Mouse (Mus musculus) cerebellum, adult 9-10 months (tissue): ENCODE data around the gene 1700018F24Rik.

Experiments used
- DNase-seq: peaks from one replicate; pipeline ENCODE4 v3.0.0; 2022

Gene 1700018F24Rik

DNA sequence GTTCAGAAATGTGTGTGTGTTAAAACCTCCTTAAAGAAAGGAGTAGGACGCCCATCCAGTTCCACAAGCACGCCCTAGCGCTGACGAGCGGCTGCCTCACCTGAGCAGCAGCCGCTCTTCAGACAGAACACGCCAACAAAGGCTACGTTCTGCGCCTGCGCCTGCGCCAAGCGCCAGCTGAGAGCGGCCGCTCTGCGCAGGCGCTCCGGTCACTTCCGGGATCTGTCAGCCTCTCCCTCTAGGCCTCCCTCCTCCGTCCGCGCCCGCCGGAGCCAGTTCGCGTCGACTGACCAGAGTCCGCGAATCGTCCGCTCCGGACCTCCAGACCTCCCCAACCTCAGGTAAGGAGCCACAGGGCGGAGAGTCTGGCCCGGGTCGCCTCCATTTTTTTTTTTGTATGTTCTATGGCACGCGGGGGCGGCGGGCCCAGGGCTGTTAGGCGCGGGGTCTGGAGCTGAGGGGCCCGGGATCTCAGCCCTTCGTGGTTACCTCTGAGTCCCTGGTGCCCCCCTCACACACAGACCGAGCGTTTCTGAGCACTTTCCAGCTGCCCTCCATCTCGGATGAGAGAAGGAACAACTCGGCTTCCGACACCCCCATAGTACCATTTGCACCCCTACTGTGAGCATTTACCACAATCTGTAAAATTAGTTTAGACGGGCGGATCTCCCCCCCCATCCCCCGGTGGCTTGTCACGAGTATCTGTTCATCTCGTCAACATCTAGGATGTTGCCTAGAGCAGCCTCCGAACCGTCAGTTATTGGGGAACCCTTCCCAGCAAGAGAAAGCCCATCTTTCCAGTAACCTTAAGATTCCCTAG lies 41.1 kb downstream of the 1700018F24Rik start, which contains the start of the genes Arpc1a and Kpna7:
TSS of gene Arpc1a (plus strand) at position 199 of the 820 bp plus-strand sequence.
TSS of gene Kpna7 (minus strand) at position 399 of the 820 bp plus-strand sequence.
- DNase-seq = peak; percentile 92

DNA sequence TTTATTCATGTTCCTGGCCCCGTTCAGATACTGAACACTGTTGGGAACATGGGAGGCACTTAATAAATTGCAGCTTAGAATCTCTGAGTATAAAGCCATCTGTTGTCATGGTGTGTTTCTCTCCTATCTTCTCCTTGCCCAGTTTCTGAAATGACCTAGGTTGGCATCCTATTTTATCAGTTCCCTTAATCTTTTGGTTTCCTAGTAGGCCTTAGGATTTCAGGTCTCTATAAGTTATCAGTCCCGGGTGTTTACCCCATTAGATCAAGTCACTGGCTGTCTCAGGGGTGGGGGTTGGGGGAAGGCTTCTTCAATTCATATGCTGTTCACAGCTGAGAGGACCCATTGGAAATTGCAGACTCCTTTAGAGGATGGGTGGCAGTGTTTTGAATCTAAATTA lies 42.0 kb downstream of the 1700018F24Rik start:
- DNase-seq = no peak

DNA sequence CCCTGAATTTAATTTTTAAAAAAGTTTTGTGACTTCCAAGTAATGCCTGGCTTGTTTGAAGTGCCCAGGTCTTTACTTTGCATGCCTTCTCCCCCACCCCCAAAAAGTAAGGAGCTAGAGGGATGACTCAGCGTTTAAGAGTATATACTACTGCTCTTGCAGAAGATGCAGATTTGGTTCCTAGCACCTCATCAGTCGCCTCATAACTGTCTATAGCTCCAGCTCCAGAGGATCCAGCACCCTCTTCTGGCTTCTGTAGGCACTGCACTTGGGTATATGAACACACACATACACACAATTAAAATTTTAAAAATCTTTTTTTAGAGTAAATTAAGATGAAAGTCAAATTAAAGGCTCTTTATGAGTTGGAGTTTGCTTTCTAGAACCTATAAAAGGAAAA lies 45.4 kb downstream of the 1700018F24Rik start:
- DNase-seq = no peak

DNA sequence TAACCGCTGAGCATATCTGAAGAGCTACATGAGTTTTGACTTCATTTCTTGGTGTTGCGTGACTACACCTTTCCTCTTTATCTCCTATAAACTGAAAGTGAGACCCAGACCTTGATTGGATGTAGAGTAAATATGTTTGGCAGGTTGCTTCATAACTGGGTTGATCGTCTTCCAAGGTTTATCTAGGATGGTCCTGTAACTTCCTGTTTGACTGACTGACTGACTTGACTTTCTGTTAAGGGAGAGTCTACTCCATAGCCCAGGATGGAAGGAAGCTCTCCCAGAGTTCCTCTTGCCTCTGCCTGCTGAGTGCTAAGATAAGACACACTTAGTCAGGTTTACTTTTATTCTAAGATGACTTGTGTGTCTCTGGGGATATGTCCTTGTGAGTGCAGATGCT lies 47.1 kb downstream of the 1700018F24Rik start:
- DNase-seq = no peak
